Mouse (Mus musculus) liver, embryonic 15.5 days (tissue): ENCODE measurements around the gene Dnajb2. TPM values are rescaled to one million over a fixed set of nuclear protein-coding genes. Genes with fewer than 3 reads are reported as not detected.

Experiments
- ATAC-seq: fragments of 200-750 bp; cut with Nextera tagmentation; 2 replicates; pipeline ENCODE4 v1.8.0; 2017; ENCODE audit warnings: moderate number of reproducible peaks, mild to moderate bottlenecking, moderate library complexity; ENCODE audit not compliant: insufficient read depth
- H3K27ac ChIP-seq: fragments of 300-500 bp; sonication (generic); replicated peaks from 2 replicates; pipeline ENCODE4 v1.5.1; 2015; ENCODE audit warnings: mild to moderate bottlenecking, inconsistent platforms
- H3K27me3 ChIP-seq: fragments of 300-500 bp; sonication (generic); 2 replicates; pipeline ENCODE4 v1.6.1; 2015; ENCODE audit warnings: mild to moderate bottlenecking, inconsistent platforms
- H3K36me3 ChIP-seq: fragments of 300-500 bp; sonication (generic); replicated peaks from 2 replicates; pipeline ENCODE4 v1.6.1; 2015; ENCODE audit warnings: moderate library complexity, mild to moderate bottlenecking, inconsistent platforms
- H3K4me1 ChIP-seq: fragments of 300-500 bp; sonication (generic); replicated peaks from 2 replicates; pipeline ENCODE4 v1.6.1; 2015; ENCODE audit warnings: inconsistent platforms
- H3K4me2 ChIP-seq: fragments of 300-500 bp; sonication (generic); 2 replicates; pipeline ENCODE4 v1.6.1; 2015; ENCODE audit warnings: moderate library complexity, mild to moderate bottlenecking, inconsistent platforms
- H3K4me3 ChIP-seq: fragments of 300-500 bp; sonication (generic); replicated peaks from 2 replicates; pipeline ENCODE4 v1.5.1; 2015; ENCODE audit warnings: mild to moderate bottlenecking, inconsistent platforms
- H3K9ac ChIP-seq: fragments of 300-500 bp; sonication (generic); 2 replicates; pipeline ENCODE4 v1.6.1; 2015; ENCODE audit warnings: moderate library complexity, mild to moderate bottlenecking, inconsistent platforms
- H3K9me3 ChIP-seq: fragments of 300-500 bp; sonication (generic); replicated peaks from 2 replicates; pipeline ENCODE4 v1.6.1; 2016; ENCODE audit warnings: inconsistent platforms
- WGBS: fragments of 180-500 bp; shearing (Covaris S2); methylation state at CpG from one replicate; pipeline ENCODE4 v1.1.7; 2015; ENCODE audit warnings: mixed read lengths; ENCODE audit not compliant: insufficient replicate concordance; 5-methylcytosine and 5-hydroxymethylcytosine counted together
- polyA plus RNA-seq: library from polyadenylated mRNA; unstranded; fragments of >200 nt; fragmentation: Nextera tagmentation; extraction: Ambion mirVana; gene quantifications from 2 replicates; pipeline ENCODE4 v1.2.1, GENCODE M21; 2015

The Dnajb2 gene
- polyA plus RNA-seq, 1 experiment from 2014 or later: 28.9 TPM

DNA sequence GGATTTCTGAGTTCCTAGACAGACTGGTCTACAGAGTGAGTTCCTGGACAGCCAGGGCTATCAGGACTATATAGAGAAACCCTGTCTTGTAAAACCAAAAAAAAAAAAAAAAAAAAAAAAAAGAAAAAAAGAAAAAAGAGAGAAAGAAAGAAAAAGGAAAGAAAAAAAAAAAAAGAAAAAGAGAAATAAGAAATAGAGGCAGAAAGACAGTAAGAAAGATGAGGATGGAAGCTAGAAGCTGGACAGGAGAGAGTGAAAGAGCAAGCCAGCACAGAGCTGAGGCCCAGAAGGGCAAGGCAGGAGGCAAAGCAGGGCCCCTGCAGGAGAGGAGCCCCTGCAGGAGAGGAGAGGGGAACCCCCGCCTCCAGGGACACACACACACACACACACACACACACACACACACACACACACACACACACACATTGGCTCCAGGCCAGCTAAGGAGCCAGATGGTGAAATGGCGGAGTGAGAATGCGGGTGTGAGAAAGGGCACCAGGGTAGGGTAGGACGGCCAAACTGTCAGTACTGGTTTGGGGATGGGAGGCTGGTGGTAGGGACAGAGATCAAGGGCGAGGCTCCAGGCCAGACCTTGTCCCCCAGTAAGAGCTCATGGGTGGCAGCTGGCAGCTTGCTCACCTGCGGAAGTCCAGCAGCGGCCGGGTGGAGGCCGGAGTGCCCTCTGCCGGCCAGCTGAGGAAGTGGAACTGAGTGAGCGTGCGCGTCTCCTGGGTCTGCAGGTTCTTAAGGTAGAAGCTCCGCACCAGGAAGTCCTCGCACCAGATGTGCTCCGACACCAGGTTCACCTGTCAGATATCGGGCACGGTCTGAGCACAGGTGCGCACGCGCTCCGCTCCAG lies 15.1 kb downstream of the Dnajb2 start:
- peak; percentile 61 for ATAC-seq
- Histone ChIP-seq H3K27ac (peak overlapping the region; percentile 57), H3K9me3 (no peaks in the 10 kb centered on the region), H3K9ac (peak overlapping the region; percentile 35; the same call in 1 of the 2 replicates), H3K4me2 (peak overlapping the region; percentile 68), H3K27me3 (peaks cover 6% of the 10 kb centered on the region; the same call in 1 of the 2 replicates), H3K36me3 (no peaks in the 10 kb centered on the region), H3K4me1 (peaks cover 26% of the 10 kb centered on the region), H3K4me3 (peak overlapping the region; percentile 29)
- 8% methylated on average over 21 of the region's 22 CpGs for WGBS

DNA sequence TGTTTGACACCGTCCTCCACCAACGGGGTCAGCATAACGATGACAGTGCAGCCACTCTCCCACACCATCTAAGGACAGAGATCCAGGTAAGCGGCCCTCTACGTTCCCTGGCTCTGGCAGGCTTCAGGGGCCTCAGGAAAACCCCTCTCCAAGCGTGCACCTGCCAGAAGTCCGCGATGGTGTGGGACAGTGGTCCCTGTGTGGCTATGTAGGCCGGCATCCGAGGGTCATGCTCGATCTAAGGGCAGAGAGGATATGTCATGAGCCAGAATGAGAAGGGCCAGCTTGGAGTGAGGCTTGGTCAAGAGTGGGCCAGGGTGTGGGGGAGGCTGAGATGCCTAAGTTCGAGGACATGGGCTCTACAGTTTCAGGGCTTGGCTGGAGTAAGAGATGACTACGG lies 16.1 kb downstream of the Dnajb2 start:
- Histone ChIP-seq H3K27me3 (peaks cover 6% of the 10 kb centered on the region; the same call in 1 of the 2 replicates), H3K36me3 (no peaks in the 10 kb centered on the region), H3K9ac (no peak overlapping the region), H3K27ac (no peak overlapping the region), H3K4me1 (peaks cover 26% of the 10 kb centered on the region), H3K9me3 (no peaks in the 10 kb centered on the region), H3K4me2 (no peak overlapping the region), H3K4me3 (no peak overlapping the region)
- no peak for ATAC-seq
- WGBS: 70% methylated on average over 13 of the region's 13 CpGs

DNA sequence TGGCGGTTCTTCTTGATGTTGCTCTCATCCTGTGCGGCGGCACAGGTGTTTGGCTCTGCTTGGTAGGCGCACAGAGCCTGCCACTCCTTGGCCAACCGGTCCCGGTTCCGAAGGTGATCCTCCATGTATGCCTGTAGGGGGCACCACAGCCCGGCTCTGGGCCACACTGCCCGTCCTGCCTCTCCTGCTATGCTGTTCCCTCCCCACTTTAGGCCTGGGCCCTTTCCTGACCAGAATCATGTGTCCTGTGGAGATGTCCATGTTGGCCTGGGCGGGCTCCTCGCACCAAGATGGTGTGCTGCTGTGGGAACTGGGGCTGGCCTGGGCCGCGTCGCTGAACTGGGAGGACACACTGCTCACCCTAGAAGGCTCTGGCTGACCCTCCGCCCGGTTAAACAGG lies 16.8 kb downstream of the Dnajb2 start:
- Histone ChIP-seq H3K27ac (no peak overlapping the region), H3K4me2 (no peak overlapping the region), H3K27me3 (peaks cover 6% of the 10 kb centered on the region; the same call in 1 of the 2 replicates), H3K4me1 (peaks cover 19% of the 10 kb centered on the region), H3K36me3 (no peaks in the 10 kb centered on the region), H3K9ac (no peak overlapping the region), H3K9me3 (no peaks in the 10 kb centered on the region), H3K4me3 (no peak overlapping the region)
- ATAC-seq: 0 out of 2 replicates have a peak, but pooled peaks have one; percentile 4
- 74% methylated on average over 16 of the region's 16 CpGs for WGBS

DNA sequence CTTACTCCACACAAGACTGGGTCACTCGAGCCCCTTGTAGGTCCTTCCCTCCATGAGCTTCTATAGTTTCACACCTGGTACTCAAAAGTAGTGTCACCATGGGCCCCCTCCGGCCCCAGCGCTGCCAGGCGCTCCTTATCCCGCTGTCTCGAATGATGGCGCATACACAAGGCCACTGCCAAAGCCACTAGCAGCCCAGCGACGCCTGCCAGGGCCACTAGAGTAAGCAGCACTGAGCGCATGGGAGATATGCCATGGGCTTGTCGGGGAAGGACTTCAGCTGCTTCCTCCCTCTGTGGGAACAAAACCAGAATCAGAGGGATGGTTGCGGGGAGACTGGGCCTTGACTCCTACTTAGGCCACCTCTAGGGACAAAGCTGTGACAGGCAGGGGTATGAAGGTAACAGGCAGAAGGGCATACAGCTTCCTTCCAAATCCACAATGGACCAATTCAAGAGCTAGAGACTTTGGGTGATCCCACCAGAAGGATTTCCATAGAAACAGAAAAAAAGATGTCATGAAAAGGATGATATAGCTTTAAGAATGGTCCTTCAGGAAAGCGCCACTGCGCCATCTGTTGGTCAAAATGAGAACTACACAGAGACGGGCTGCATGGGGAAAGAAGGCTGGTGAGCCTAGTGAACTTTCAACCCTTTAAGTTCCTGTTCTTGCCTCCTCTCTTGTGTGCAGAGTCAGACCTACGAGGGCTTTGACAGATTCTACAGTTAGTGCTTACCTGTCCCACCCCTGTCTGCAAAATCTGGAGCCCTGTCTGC lies 17.8 kb downstream of the Dnajb2 start:
- no peak for ATAC-seq
- Histone ChIP-seq H3K27me3 (peaks cover 6% of the 10 kb centered on the region; the same call in 1 of the 2 replicates), H3K4me1 (peaks cover 15% of the 10 kb centered on the region), H3K4me2 (no peak overlapping the region), H3K36me3 (no peaks in the 10 kb centered on the region), H3K27ac (no peak overlapping the region), H3K9ac (no peak overlapping the region), H3K9me3 (no peaks in the 10 kb centered on the region), H3K4me3 (no peak overlapping the region)
- WGBS: 56% methylated on average over 16 of the region's 16 CpGs

DNA sequence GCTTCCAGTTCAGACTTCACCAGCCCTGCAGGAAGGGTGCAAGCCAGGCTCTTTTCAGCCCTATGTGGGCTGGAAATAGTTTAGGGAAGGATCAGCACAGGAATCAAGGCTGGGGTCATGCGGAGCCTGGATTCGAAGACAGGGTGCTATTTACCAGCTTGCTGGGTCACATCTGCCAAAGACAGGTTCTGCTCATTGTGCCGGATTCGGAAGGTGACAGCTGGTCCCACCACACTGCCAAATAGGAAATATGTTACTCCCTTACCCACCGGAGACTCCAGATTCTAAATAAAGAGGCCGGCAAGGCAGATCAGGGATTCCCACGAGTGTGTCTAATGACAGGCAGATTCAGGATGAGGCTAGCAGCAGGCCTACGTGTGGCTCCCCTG lies 18.4 kb downstream of the Dnajb2 start:
- no peak overlapping the region for H3K9ac ChIP-seq
- H3K4me2 ChIP-seq: no peak overlapping the region
- H3K4me3 ChIP-seq: no peak overlapping the region
- H3K27ac ChIP-seq: no peak overlapping the region
- no peaks in the 10 kb centered on the region for H3K9me3 ChIP-seq
- H3K36me3 ChIP-seq: no peaks in the 10 kb centered on the region
- peaks cover 11% of the 10 kb centered on the region for H3K4me1 ChIP-seq
- H3K27me3 ChIP-seq: peaks cover 6% of the 10 kb centered on the region; the same call in 1 of the 2 replicates
- 66% methylated on average over 8 of the region's 8 CpGs for WGBS
- no peak for ATAC-seq

DNA sequence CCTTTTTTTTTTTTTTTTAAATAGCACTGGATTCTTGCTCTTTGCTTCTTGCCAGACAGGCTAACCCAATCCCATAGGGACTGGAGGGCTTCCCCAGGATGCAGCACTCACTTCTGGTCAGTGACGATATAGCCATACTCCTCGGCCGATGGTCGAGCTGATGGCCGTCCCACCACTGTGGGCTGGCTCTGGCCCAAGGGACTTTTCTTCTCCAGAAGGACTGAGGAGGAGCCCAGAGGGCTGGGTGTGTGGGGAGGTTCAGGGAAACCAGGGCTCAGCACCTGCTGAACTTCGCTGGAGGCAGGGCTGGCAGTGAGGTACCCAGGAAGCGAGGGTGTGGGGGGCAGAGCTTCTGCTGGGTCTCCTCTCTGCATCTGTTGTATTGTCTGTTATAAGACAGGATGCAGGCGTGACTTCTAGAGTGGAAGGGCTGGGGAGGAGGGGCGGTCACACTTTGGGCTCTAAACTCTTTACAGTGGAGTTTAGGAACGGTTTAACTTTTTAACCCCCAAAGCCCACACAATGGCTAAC lies 19.4 kb downstream of the Dnajb2 start:
- WGBS: 49% methylated on average over 10 of the region's 10 CpGs
- H3K9ac ChIP-seq: no peak overlapping the region

DNA sequence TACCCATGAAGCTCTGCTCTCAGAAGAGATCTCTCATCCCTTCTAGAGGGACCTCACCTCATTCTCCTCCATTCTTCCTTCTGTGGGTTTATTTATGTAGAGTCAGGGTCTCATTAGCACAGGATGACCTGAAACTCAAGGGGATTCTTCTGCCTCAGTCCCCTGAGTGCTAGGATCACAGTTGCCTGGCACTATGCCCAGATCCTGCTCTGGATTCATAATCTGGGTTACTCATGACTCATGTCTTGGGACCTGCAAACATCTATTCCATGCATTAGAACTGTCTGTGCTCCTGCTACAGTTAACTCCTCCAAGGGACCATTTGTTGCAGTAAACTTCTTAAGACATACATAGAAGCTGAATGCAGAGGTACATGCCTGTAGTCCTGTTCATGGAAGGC lies 25.1 kb downstream of the Dnajb2 start:
- H3K4me1 ChIP-seq: no peaks in the 10 kb centered on the region
- no peaks in the 10 kb centered on the region for H3K36me3 ChIP-seq
- H3K9me3 ChIP-seq: no peaks in the 10 kb centered on the region
- no peak for ATAC-seq
- no peak overlapping the region for H3K9ac ChIP-seq
- no peak overlapping the region for H3K4me3 ChIP-seq
- no peak overlapping the region for H3K27ac ChIP-seq
- H3K27me3 ChIP-seq: peaks cover 44% of the 10 kb centered on the region
- H3K4me2 ChIP-seq: no peak overlapping the region

More for the DNA sequence above, 19.4 kb downstream of the Dnajb2 start:
- no peaks in the 10 kb centered on the region for H3K36me3 ChIP-seq
- H3K4me2 ChIP-seq: no peak overlapping the region
- no peak for ATAC-seq
- no peak overlapping the region for H3K4me3 ChIP-seq
- peaks cover 6% of the 10 kb centered on the region for H3K27me3 ChIP-seq
- peaks cover 11% of the 10 kb centered on the region for H3K4me1 ChIP-seq
- H3K9me3 ChIP-seq: no peaks in the 10 kb centered on the region
- H3K27ac ChIP-seq: no peak overlapping the region

DNA sequence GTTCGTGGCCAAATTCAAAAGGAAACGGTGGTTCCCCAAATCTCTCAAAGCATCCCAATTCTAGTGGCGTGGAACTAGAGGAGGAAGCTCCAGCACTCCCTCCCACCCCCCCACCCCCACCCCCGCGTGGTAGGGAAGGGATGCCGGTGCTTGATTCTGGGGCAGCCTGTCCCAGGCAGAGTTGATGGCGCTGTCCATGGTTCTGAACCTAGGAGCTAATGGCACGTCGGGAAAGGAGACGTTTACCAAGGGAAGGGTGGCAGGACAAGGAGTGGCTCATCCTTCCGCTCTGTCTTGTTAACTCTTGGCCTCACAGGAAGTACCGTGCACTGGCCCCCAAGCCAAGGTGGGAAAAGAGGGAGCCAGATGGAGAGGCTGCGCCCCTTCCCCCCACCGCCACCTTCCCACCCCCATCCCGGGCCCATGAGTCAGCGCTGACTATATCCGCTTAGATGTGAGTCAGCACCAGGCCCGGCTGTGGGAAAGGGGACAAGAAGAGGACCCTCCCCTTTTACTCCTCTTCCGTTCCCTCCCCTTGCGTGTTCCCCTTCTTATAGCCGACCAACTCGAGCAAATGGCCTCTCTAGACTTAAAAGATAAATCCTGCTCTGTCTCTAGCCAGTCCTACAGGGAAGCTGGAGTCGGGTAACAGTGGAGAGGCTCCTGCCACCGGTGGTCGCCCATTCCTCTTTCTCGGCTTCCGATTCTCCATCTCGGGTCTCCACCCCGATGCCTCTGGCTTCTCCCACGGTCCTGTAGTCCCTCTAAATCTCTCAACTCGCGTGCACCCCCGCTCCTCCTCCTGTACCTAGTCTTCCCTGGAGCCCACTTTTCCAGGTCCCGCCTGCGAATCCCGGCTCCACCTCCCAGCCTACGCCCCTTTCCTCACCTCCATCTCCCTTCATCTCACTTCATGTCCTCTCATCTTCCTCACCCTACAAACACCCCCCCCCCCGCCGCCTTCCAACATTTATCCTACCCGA lies 27.1 kb downstream of the Dnajb2 start:
- Histone ChIP-seq H3K4me3 (no peak overlapping the region), H3K27me3 (peaks cover 46% of the 10 kb centered on the region), H3K36me3 (no peaks in the 10 kb centered on the region), H3K4me2 (no peak overlapping the region), H3K27ac (no peak overlapping the region), H3K4me1 (no peaks in the 10 kb centered on the region), H3K9me3 (no peaks in the 10 kb centered on the region), H3K9ac (no peak overlapping the region)
- no peak for ATAC-seq
- under 1% methylated on average over 40 of the region's 40 CpGs for WGBS

DNA sequence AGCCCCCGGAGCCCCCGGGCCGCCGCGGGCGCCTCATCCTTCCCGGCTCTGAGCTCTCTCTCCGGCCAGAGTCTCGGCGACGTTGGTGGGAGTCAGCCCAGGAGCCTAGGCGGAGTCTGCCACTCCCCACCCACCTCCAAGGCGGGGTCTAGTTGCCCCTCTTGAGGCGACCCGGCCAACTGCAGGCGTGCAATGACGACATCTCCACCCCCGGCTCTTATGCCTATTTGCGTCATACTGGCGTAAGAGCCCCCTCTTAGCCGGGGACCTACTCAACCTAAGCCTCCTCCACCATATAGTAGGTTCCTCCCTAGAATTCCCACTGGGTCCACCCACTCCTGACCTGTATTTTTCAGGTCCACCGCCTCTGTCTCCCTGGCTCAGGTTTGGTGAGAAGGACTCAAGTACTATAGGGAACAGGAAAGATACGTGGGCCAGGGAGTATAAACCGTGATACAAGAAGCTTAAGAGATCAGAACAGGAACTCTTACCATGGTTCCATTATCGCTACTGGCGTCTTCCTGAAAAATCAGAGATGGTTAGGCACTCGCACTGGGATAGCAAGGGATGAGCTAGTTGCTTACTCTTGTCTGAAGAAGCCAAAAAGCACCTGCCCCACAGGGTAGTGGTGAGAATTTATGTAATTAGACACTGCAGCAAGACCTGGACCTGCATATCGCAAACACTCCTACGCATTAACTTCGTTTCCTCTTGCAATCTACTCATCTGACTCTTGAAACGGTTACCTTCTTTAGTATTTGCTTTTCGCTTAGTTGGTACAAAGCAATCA lies 28.1 kb downstream of the Dnajb2 start, which contains the start of gene Ptprn:
Gene Ptprn, minus strand, starts transcription at position 412 of the 790 bp plus-strand sequence.
- no peaks in the 10 kb centered on the region for H3K36me3 ChIP-seq
- peaks cover 54% of the 10 kb centered on the region for H3K27me3 ChIP-seq
- H3K4me3 ChIP-seq: no peak within 1 kb of the TSS
- H3K27ac ChIP-seq: no peak within 1 kb of the TSS
- no peaks in the 10 kb centered on the region for H3K9me3 ChIP-seq
- H3K4me1 ChIP-seq: no peaks in the 10 kb centered on the region
- H3K9ac ChIP-seq: no peak within 1 kb of the TSS
- no peak within 1 kb of the TSS for H3K4me2 ChIP-seq
- ATAC-seq: no peak
- 12% methylated on average over 32 of the region's 32 CpGs for WGBS
